Mouse (Mus musculus) midbrain, embryonic 11.5 days (tissue): ENCODE results near the gene Lrfn1. TPM values are rescaled to one million over a fixed set of nuclear protein-coding genes. Genes with fewer than 3 reads are reported as not detected.
"Not testable (repeated sequence)": the region's sequence is repeated elsewhere in the genome, so short reads cannot be mapped to it uniquely, and the experiment has no call there.

Experiments
- ATAC-seq: fragments of 200-750 bp; cut with Nextera tagmentation; 2 replicates; pipeline ENCODE4 v1.8.0; 2017; ENCODE audit warnings: moderate TSS enrichment, moderate library complexity; ENCODE audit not compliant: low FRiP score
- DNase-seq: peaks from one replicate; pipeline ENCODE4 v3.0.0; 2015; ENCODE audit warnings: low spot score; ENCODE audit errors: missing footprints
- H3K27ac ChIP-seq: fragments of 300-500 bp; sonication (generic); 2 replicates; pipeline ENCODE4 v1.5.1; 2014; ENCODE audit warnings: low read depth, low read length
- H3K27me3 ChIP-seq: fragments of 300-500 bp; sonication (generic); 2 replicates; pipeline ENCODE4 v1.6.1; 2014; ENCODE audit warnings: mild to moderate bottlenecking, low read length, moderate library complexity, mixed read lengths; ENCODE audit not compliant: control insufficient read depth, insufficient read depth
- H3K36me3 ChIP-seq: fragments of 300-500 bp; sonication (generic); 2 replicates; pipeline ENCODE4 v1.6.1; 2014; ENCODE audit warnings: mild to moderate bottlenecking, low read length, moderate library complexity, mixed read lengths; ENCODE audit not compliant: control insufficient read depth, insufficient read depth
- H3K4me1 ChIP-seq: fragments of 300-500 bp; sonication (generic); 2 replicates; pipeline ENCODE4 v1.6.1; 2014; ENCODE audit warnings: low read length; ENCODE audit not compliant: control insufficient read depth, insufficient read depth
- H3K4me2 ChIP-seq: fragments of 300-500 bp; sonication (generic); 2 replicates; pipeline ENCODE4 v1.6.1; 2014; ENCODE audit warnings: mild to moderate bottlenecking, moderate library complexity
- H3K4me3 ChIP-seq: fragments of 300-500 bp; sonication (generic); 2 replicates; pipeline ENCODE4 v1.5.1; 2014; ENCODE audit warnings: low read depth, low read length
- H3K9ac ChIP-seq: fragments of 300-500 bp; sonication (generic); 2 replicates; pipeline ENCODE4 v1.6.1; 2014; ENCODE audit warnings: low read length
- H3K9me3 ChIP-seq: fragments of 300-500 bp; sonication (generic); 2 replicates; pipeline ENCODE4 v1.6.1; 2016; ENCODE audit warnings: low read length; ENCODE audit not compliant: control insufficient read depth
- WGBS: fragments of 180-500 bp; shearing (Covaris S2); extraction: QIAGEN DNeasy Blood & Tissue Kit; methylation state at CpG from one replicate; pipeline ENCODE4 v1.1.7; 2014; 5-methylcytosine and 5-hydroxymethylcytosine counted together
- polyA plus RNA-seq: library from polyadenylated mRNA; unstranded; fragments of >200 nt; fragmentation: Nextera tagmentation; extraction: Ambion mirVana; gene quantifications from 2 replicates; pipeline ENCODE4 v1.2.1, GENCODE M21; 2014

Lrfn1 gene
- polyA plus RNA-seq, 1 experiment from 2014 or later: 5.0 TPM

DNA sequence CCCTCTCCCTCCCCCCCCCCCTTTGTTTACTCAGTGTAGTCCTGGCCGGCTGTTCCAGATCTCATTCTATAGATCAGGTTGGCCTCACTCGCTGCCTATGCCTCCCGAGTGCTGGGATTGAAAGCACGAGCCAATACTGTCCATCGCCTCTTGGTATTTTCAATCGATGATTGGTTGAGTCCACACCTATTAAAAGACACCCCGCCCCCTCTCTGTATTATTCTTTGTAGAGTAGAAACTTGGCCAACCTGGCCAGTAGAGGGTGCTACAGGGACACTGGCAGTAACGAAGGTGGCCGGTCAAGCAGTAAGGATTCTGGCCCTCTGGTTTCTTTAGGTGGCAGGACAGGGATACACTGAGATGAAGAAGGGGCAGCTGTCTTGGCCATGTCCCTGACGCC, 38.6 kb downstream of the Lrfn1 start:
- no peak overlapping the region for H3K4me3 ChIP-seq
- WGBS: 4% methylated on average over 10 of the region's 10 CpGs
- H3K4me2 ChIP-seq: no peak overlapping the region
- DNase-seq (no peak), ATAC-seq (peak; percentile 44; the same call in 1 of the 2 replicates)
- no peak overlapping the region for H3K9ac ChIP-seq
- H3K27ac ChIP-seq: no peak overlapping the region
- H3K27me3 ChIP-seq: peaks cover 4% of the 10 kb centered on the region; the same call in 1 of the 2 replicates
- no peaks in the 10 kb centered on the region for H3K4me1 ChIP-seq
- no peaks in the 10 kb centered on the region for H3K9me3 ChIP-seq
- H3K36me3 ChIP-seq: no peaks in the 10 kb centered on the region

DNA sequence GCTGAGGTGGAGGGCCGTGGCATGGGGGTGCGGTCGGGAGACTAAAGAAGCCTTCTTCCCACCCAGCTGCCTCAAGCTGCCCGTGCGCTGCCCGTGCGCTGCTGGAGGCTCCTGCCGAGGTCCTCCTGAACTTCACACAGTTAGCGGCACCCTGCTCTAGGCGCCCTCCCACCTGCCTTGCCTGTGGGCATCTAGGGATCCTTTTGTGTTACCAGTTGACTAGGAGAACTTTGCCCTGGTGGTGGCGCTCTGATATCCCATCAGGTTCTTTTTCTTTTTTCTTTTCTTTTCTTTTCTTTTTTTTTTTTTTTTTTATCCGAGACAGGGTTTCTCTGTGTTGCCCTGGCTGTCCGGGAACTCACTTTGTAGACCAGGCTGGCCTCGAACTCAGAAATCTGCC, 39.1 kb downstream of the Lrfn1 start:
- Histone ChIP-seq H3K36me3 (no peaks in the 10 kb centered on the region), H3K9me3 (no peaks in the 10 kb centered on the region), H3K27me3 (peaks cover 4% of the 10 kb centered on the region; the same call in 1 of the 2 replicates), H3K4me2 (no peak overlapping the region), H3K4me3 (no peak overlapping the region), H3K27ac (no peak overlapping the region), H3K4me1 (no peaks in the 10 kb centered on the region), H3K9ac (no peak overlapping the region)
- DNase-seq (no peak), ATAC-seq (no peak)
- WGBS: 32% methylated on average over 14 of the region's 14 CpGs

DNA sequence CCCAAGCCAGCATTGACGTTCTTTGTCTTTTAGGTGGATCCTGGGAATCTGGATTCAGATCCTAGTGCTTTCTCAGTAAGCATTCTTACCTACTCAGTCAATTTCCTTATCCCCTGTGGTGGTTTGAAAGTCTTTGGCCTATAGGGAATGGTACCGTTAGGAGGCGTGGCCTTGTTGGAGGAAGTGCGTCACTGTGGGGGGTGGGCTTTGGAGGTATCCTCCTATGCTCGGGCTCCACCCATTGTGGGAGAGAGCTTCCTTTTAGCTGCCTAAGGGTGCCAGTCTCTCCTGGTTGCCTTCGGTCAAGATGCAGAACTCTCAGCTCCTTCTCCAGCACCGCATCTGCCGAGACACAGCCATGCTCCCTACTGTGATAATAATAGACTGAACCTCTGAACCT, 40.5 kb downstream of the Lrfn1 start:
- peaks cover 4% of the 10 kb centered on the region; the same call in 1 of the 2 replicates for H3K27me3 ChIP-seq
- WGBS: 90% methylated on average over 8 of the region's 8 CpGs
- no peak overlapping the region for H3K4me3 ChIP-seq
- H3K9ac ChIP-seq: no peak overlapping the region
- no peak overlapping the region for H3K27ac ChIP-seq
- ATAC-seq: no peak
- no peaks in the 10 kb centered on the region for H3K36me3 ChIP-seq
- DNase-seq: no peak
- no peaks in the 10 kb centered on the region for H3K9me3 ChIP-seq
- H3K4me1 ChIP-seq: no peaks in the 10 kb centered on the region
- no peak overlapping the region for H3K4me2 ChIP-seq

DNA sequence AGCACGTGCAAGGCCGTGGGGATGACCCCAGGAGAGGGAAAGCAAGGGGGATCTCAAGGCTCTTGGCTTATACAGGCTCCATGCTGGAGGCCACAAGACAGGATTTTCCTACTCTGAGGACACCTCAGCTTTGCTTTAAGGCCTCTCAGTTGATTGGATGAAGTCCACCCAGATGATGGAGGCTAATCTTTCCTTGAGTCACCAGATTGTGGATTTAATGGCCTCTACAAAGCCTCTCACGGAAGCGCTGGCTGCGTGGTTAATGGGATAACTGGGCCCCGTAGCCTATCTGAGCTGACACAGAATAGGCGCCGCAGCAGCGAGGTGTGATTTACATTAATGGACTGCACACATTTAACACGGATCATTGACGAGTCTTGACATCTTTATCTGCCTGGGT, 43.6 kb downstream of the Lrfn1 start:
- no peak overlapping the region for H3K27ac ChIP-seq
- no peak overlapping the region for H3K4me3 ChIP-seq
- no peaks in the 10 kb centered on the region for H3K4me1 ChIP-seq
- no peaks in the 10 kb centered on the region for H3K36me3 ChIP-seq
- peak; percentile 88 for DNase-seq
- no peaks in the 10 kb centered on the region for H3K9me3 ChIP-seq
- no peaks in the 10 kb centered on the region for H3K27me3 ChIP-seq
- H3K9ac ChIP-seq: no peak overlapping the region
- H3K4me2 ChIP-seq: no peak overlapping the region
- WGBS: 46% methylated on average over 11 of the region's 11 CpGs
- peak; percentile 69; the same call in 1 of the 2 replicates for ATAC-seq

DNA sequence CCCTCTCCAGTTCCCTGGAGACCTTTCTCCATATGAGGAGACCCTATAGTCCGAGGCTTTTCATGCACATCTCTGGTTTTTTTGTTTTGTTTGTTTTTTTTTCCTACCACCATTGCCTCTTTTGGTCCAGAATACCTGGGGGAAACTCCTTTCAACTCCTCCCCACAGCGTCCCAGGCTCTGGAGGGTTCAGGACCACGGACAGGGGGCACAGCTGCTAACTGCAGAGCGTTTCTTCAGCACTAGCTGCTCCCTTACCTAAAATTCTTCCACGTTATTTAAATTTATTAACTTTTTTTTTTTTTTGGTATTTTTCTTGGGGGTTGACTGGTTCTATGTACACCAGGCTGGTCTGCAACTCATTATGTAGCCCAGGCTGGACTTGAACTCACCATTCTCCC, 53.8 kb downstream of the Lrfn1 start:
- WGBS: 6% methylated on average over 5 of the region's 5 CpGs
- no peak for ATAC-seq
- Histone ChIP-seq H3K27ac (no peak overlapping the region), H3K4me3 (no peak overlapping the region), H3K27me3 (no peaks in the 10 kb centered on the region), H3K4me2 (no peak overlapping the region), H3K9ac (no peak overlapping the region), H3K9me3 (no peaks in the 10 kb centered on the region; the same call in 1 of the 2 replicates), H3K4me1 (no peaks in the 10 kb centered on the region), H3K36me3 (no peaks in the 10 kb centered on the region)
- DNase-seq: no peak

DNA sequence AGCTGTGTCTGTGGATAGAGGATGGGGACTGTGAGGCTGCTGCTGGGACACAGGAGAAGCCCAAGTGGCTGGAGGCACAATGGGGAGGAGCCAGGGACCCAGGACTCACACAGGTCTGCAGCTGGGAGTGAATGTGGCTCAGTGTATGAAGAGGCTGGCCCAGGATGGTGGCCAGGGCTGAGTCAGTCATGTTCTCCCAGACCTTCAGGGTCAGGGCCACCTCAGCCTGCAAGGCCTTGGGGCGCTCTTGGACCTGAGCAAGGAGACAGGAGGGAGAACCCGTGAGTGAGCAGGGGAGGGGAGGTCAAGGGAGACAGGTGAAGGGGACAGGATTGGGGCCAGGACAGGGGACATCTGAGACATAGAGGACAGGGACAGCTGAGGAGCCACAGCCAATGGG, 57.3 kb downstream of the Lrfn1 start:
- ATAC-seq, H3K27ac ChIP-seq, H3K9ac ChIP-seq, H3K9me3 ChIP-seq, H3K4me2 ChIP-seq, H3K27me3 ChIP-seq, H3K4me3 ChIP-seq, H3K4me1 ChIP-seq, H3K36me3 ChIP-seq, DNase-seq: not testable (repeated sequence)
- WGBS: 86% methylated on average over 1 of the region's 2 CpGs

DNA sequence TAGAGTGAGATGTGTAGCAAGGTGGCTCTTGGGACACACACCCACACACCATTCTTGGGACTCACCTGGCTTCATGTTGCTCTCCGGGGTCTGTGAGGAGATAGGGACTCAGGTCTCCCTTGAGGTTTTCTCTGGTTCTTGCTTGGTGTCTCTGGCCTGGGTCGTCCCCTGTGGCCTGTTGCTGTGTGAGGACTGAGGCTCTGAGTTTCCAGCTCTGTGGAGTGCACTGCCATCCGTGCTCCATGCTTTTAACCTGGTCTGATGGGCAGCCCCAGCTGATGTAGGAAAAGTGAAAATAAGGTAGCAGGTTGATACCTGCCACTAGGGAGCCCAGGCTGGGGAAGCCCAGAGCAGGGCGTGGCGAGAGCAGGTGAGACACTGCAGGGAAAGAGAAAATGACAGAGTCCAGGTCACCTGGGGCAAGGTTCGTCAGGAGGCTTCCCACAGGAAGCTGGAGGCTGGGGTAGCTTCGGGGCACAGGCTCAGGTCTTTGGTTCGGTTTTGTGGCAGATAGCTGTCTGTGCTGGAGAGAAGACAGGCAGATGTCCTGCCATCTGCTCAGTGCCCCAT, 58.7 kb downstream of the Lrfn1 start, which contains the start of gene Ifnl2:
Gene Ifnl2, minus strand, starts transcription at position 51 of the 570 bp plus-strand sequence.
- not testable (repeated sequence) for DNase-seq, H3K4me2 ChIP-seq, H3K4me1 ChIP-seq, H3K27ac ChIP-seq, H3K4me3 ChIP-seq, H3K27me3 ChIP-seq, H3K9me3 ChIP-seq, H3K9ac ChIP-seq, ATAC-seq, H3K36me3 ChIP-seq
- 70% methylated on average over 8 of the region's 8 CpGs for WGBS

DNA sequence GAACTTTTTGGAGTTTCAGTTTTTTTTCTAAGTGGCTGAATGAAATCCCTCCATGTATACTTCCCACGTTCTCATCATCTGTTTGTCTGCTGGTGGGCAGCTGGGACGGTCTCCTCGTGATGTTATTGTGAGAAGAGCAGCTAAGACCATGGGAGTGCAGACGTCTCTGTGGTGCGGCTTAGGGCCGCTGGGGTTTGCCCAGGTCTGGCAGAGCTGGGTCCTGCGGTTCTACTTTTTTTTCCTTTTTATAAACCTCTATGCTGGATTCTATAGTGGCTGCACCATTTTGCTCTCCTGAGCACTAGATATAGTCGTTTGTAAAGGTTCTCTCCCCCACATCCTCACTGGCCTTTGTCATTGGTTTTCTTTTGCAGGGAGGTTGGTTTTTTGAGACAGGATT, 59.7 kb downstream of the Lrfn1 start:
- DNase-seq (no peak), ATAC-seq (no peak)
- Histone ChIP-seq H3K9ac (no peak overlapping the region), H3K9me3 (no peaks in the 10 kb centered on the region), H3K4me1 (no peaks in the 10 kb centered on the region), H3K4me2 (no peak overlapping the region), H3K4me3 (no peak overlapping the region), H3K27ac (no peak overlapping the region), H3K27me3 (no peaks in the 10 kb centered on the region), H3K36me3 (no peaks in the 10 kb centered on the region)
- WGBS: 80% methylated on average over 8 of the region's 8 CpGs
